Mouse (Mus musculus): ENCODE data around the gene Arl13b. TPM values are rescaled to one million over a fixed set of nuclear protein-coding genes. Genes with fewer than 3 reads are reported as not detected.
A peak's percentile ranks its signal among the peaks of the same experiment; 100 is the strongest.

The Arl13b gene
- polyA plus RNA-seq, 1 experiment from 2014 or later: 19.5 TPM

GRCm38 (mm10) chr16:62853611-62854126 is 6.8 kb upstream of the Arl13b start:
- H3K9me3 ChIP-seq (replicated peaks): no peaks in the 10 kb centered on the region
- H3K4me3 ChIP-seq: peak overlapping the region; percentile 59
- H3K4me2 ChIP-seq: peak overlapping the region; percentile 91
- H3K27me3 ChIP-seq: no peaks in the 10 kb centered on the region
- peak; percentile 55 for ATAC-seq
- H3K9ac ChIP-seq: peak overlapping the region; percentile 84
- no peaks in the 10 kb centered on the region for H3K36me3 ChIP-seq (ENCODE audit: poor library complexity, severe bottlenecking)
- 18% methylated on average over 3 of the region's 3 CpGs for WGBS
- peaks cover 4% of the 10 kb centered on the region for H3K4me1 ChIP-seq
- no peak overlapping the region for H3K27ac ChIP-seq

DNA sequence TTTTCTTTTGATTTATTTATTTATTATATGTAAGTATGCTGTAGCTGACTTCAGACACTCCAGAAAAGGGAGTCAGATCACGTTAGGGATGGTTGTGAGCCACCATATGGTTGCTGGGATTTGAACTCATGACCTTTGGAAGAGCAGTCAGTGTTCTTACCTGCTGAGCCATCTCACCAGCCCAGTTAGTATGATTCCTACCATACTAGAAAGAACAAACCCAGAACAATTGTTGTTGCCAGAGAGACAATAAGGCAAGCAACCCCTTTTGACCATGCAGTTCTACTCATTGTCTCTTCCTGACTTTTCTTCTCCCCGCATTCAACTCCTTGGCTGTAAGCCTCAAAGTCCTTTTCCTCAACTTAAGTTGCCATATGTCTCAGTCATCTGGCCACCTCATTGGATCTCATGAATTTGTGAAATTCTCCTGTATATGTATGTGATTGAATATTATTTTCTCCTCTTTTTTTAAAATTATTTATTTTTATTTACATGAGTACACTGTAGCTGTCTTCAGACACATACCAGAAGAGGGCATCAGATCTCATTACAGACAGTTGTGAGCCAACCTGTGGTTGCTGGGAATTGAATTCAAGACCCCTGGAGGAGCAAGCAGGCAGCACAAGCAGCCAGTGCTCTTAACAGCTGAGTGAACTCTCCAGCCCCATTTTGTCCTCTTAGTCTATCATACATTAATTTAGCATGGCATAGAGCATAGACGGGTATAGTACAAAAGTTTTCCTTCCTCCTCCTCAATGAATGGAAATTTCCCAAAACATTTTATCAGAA is 5.8 kb upstream of the Arl13b start:
- H3K27ac ChIP-seq: no peak overlapping the region
- H3K9me3 ChIP-seq (replicated peaks): no peaks in the 10 kb centered on the region
- ATAC-seq: no peak
- WGBS: 84% methylated on average over 3 of the region's 3 CpGs
- no peak overlapping the region for H3K4me2 ChIP-seq
- H3K36me3 ChIP-seq (ENCODE audit: poor library complexity, severe bottlenecking): no peaks in the 10 kb centered on the region
- no peak overlapping the region for H3K9ac ChIP-seq
- no peaks in the 10 kb centered on the region for H3K27me3 ChIP-seq
- peaks cover 4% of the 10 kb centered on the region for H3K4me1 ChIP-seq
- no peak overlapping the region for H3K4me3 ChIP-seq

GRCm38 (mm10) chr16:62845341-62845740 is 1.5 kb downstream of the Arl13b start:
- no peak overlapping the region for H3K27ac ChIP-seq
- H3K27me3 ChIP-seq: no peaks in the 10 kb centered on the region
- no peaks in the 10 kb centered on the region for H3K36me3 ChIP-seq (ENCODE audit: poor library complexity, severe bottlenecking)
- H3K9ac ChIP-seq: no peak overlapping the region
- peaks cover 22% of the 10 kb centered on the region for H3K4me1 ChIP-seq
- no peaks in the 10 kb centered on the region for H3K9me3 ChIP-seq (replicated peaks)
- 90% methylated on average over 6 of the region's 6 CpGs for WGBS
- H3K4me2 ChIP-seq: peak overlapping the region; percentile 70
- H3K4me3 ChIP-seq: 0 out of 2 replicates have a peak overlapping the region, but pooled peaks have one; percentile 76
- no peak for ATAC-seq

- no peaks in the 10 kb centered on the region for H3K27me3 ChIP-seq
- 62% methylated on average over 3 of the region's 3 CpGs for WGBS
- H3K9ac ChIP-seq: no peak overlapping the region
- no peaks in the 10 kb centered on the region for H3K9me3 ChIP-seq (replicated peaks)
- H3K36me3 ChIP-seq (ENCODE audit: poor library complexity, severe bottlenecking): no peaks in the 10 kb centered on the region
- no peak overlapping the region for H3K4me3 ChIP-seq
- ATAC-seq: no peak
- H3K4me1 ChIP-seq: no peaks in the 10 kb centered on the region
- H3K27ac ChIP-seq: no peak overlapping the region
- no peak overlapping the region for H3K4me2 ChIP-seq
Measured at GRCm38 (mm10) chr16:62834016-62834735, 12.7 kb downstream of the Arl13b start.

DNA sequence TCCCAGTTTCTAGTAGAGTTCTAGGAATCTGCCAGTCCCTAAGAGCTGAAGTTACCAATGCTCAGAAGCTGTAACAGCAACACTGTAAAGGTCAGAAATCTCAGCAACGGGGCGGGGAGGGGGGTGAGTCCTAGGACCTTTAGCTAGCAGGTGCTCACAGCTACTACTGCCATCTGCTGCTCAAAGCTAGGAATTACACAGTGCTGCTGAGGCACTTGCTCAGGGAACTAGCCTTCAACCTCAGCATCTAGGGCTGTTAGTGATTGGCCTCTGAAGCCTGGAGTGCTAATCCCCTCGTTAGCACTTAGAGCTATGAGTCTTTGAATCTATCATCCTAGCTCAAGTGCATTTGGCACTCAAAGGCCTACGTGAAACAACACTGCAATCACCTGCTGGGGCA is 14.4 kb downstream of the Arl13b start:
- H3K27me3 ChIP-seq: no peaks in the 10 kb centered on the region
- H3K4me3 ChIP-seq: no peak overlapping the region
- no peak overlapping the region for H3K9ac ChIP-seq
- H3K27ac ChIP-seq: no peak overlapping the region
- H3K4me2 ChIP-seq: no peak overlapping the region
- peak; percentile 16; the same call in 1 of the 2 replicates for ATAC-seq
- H3K4me1 ChIP-seq: no peaks in the 10 kb centered on the region
- H3K9me3 ChIP-seq (replicated peaks): no peaks in the 10 kb centered on the region
- WGBS: 16% methylated on average over 4 of the region's 4 CpGs
- no peaks in the 10 kb centered on the region for H3K36me3 ChIP-seq (ENCODE audit: poor library complexity, severe bottlenecking)

DNA sequence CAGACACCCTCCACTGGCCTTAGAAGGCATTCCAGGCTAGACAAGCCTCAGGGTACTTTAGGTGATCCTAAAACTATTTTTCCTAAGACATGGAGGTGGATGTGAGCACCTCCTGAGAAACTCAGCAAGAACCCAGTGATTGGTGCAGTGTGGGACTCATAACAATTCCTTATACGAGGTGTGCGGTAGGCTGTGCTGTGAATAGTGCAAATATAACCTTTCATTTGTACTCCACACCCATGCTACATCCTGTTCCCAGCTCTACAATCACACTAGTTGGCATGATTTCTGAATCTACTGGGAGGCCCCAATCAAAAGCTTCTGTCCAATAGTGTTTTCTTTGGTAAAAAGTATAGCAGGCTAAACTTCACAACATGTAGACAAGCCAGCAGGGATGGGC is 14.8 kb downstream of the Arl13b start:
- no peaks in the 10 kb centered on the region for H3K4me1 ChIP-seq
- H3K27ac ChIP-seq: no peak overlapping the region
- 88% methylated on average over 2 of the region's 2 CpGs for WGBS
- H3K4me2 ChIP-seq: no peak overlapping the region
- H3K36me3 ChIP-seq (ENCODE audit: poor library complexity, severe bottlenecking): no peaks in the 10 kb centered on the region
- H3K4me3 ChIP-seq: no peak overlapping the region
- no peak for ATAC-seq
- no peaks in the 10 kb centered on the region for H3K27me3 ChIP-seq
- no peak overlapping the region for H3K9ac ChIP-seq
- H3K9me3 ChIP-seq (replicated peaks): no peaks in the 10 kb centered on the region

DNA sequence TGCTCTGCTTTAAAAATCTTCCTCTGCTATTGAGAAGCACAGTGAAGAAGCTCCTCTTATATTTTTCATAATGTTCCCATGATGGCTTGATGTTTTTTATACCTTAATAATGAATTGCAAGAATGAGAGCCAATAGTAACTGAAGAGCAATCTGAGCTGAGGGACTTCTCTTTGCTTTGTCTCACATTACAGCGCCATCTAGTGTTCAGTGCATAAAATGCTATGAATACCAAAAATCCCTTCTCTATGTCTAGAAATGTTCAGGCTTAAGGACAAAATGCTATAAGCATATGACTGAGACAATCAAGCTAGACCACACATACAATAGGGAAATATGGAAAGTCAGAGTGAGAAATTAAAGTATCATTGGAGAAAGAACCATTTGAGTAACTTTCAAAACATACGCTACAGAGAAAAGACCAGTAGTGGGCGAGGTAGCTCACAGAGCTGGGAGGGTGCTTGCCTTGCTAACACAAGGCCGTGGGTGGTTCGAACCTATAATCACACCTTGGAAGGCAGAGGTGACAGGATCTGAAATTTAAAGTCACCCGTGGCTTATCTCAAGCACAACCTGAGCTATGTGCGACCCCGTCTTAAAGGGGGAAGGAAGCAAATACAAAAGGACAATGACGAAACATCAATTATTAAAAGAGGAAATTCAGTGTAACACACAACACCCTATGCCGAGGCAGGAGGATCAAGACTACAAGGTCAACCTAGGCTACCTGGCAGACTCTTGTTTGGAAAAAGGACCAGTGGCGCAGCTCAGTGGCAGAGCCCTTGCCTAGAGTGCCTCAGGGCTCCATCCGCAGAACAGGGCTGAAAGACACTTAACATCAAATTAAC is 20.5 kb downstream of the Arl13b start:
- ATAC-seq: peak; percentile 70
- Histone ChIP-seq H3K36me3 (ENCODE audit: poor library complexity, severe bottlenecking) (no peaks in the 10 kb centered on the region), H3K9me3 (replicated peaks) (no peaks in the 10 kb centered on the region), H3K4me2 (no peak overlapping the region), H3K27ac (no peak overlapping the region), H3K9ac (no peak overlapping the region), H3K27me3 (no peaks in the 10 kb centered on the region), H3K4me3 (no peak overlapping the region), H3K4me1 (no peaks in the 10 kb centered on the region)
- 80% methylated on average over 12 of the region's 12 CpGs for WGBS

- 94% methylated on average over 6 of the region's 6 CpGs for WGBS
- no peak for ATAC-seq
Measured at GRCm38 (mm10) chr16:62822472-62822871, 24.4 kb downstream of the Arl13b start.

DNA sequence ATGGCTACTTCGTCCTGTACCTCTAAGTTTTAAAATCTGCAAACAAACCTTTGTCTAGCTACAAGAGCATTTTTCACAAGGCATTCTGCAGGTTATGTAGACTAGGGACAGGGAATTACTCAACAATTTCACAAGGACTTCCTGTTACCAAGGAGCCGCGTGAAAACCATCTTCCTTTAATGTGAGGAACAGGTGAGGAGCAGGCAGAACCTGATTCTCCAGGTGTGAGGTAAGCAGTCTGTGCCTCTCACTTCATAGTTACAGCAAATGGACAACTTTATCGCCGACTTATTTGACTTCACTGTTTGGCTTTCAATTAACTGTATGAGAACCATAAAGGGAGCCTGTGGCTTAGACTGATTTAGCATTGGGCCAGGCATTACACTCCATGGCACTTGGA is 32.3 kb downstream of the Arl13b start, which contains the start of gene Stx19:
TSS of gene Stx19 (plus strand) at position 186 of the 400 bp plus-strand sequence.
- H3K36me3 ChIP-seq (ENCODE audit: poor library complexity, severe bottlenecking): no peaks in the 10 kb centered on the region
- H3K9me3 ChIP-seq (replicated peaks): no peaks in the 10 kb centered on the region
- no peaks in the 10 kb centered on the region for H3K27me3 ChIP-seq
- ATAC-seq: no peak
- no peak within 1 kb of the TSS for H3K4me2 ChIP-seq
- H3K4me3 ChIP-seq: no peak within 1 kb of the TSS
- 87% methylated on average over 5 of the region's 5 CpGs for WGBS
- no peak within 1 kb of the TSS for H3K27ac ChIP-seq
- H3K9ac ChIP-seq: no peak within 1 kb of the TSS
- H3K4me1 ChIP-seq: no peaks in the 10 kb centered on the region

More at GRCm38 (mm10) chr16:62822472-62822871, 24.4 kb downstream of the Arl13b start:
- no peaks in the 10 kb centered on the region for H3K4me1 ChIP-seq
- no peaks in the 10 kb centered on the region for H3K27me3 ChIP-seq
- H3K4me3 ChIP-seq: no peak overlapping the region
- no peak overlapping the region for H3K27ac ChIP-seq
- H3K4me2 ChIP-seq: no peak overlapping the region
- H3K9me3 ChIP-seq (replicated peaks): no peaks in the 10 kb centered on the region
- H3K36me3 ChIP-seq (ENCODE audit: poor library complexity, severe bottlenecking): no peaks in the 10 kb centered on the region
- no peak overlapping the region for H3K9ac ChIP-seq

GRCm38 (mm10) chr16:62813790-62814189 is 33.0 kb downstream of the Arl13b start:
- WGBS: 69% methylated on average over 5 of the region's 5 CpGs
- Histone ChIP-seq H3K4me1 (no peaks in the 10 kb centered on the region), H3K9me3 (replicated peaks) (no peaks in the 10 kb centered on the region), H3K4me2 (no peak overlapping the region), H3K27ac (no peak overlapping the region), H3K4me3 (no peak overlapping the region), H3K9ac (no peak overlapping the region), H3K36me3 (ENCODE audit: poor library complexity, severe bottlenecking) (no peaks in the 10 kb centered on the region), H3K27me3 (no peaks in the 10 kb centered on the region)
- ATAC-seq: no peak

DNA sequence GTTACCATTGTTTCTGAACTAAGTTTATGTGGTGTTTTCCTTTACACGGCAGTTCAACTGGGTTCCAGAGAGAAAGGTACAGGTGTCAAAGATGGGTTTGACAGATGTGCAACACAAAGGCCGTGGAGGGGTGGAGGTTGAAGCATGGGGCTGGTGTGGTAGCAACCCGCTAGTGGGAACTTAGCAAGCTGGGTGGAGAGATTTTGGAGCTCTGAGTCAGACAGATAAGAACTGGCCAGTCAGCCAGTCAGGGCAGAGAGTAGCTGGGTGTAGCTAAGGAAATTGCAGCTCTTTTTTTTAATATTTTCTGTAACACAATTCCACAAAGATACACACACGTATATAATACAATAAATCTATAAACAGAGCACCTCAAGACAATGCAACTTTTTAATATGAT is 36.0 kb downstream of the Arl13b start:
- H3K4me1 ChIP-seq: no peaks in the 10 kb centered on the region
- H3K9ac ChIP-seq: no peak overlapping the region
- ATAC-seq: no peak
- no peaks in the 10 kb centered on the region for H3K36me3 ChIP-seq (ENCODE audit: poor library complexity, severe bottlenecking)
- no peak overlapping the region for H3K4me2 ChIP-seq
- WGBS: 92% methylated on average over 4 of the region's 4 CpGs
- H3K9me3 ChIP-seq (replicated peaks): no peaks in the 10 kb centered on the region
- H3K27ac ChIP-seq: no peak overlapping the region
- no peaks in the 10 kb centered on the region for H3K27me3 ChIP-seq
- no peak overlapping the region for H3K4me3 ChIP-seq

Data from forebrain, embryonic 13.5 days (tissue).